Mouse (Mus musculus) granulocyte monocyte progenitor cell, adult 5-6 weeks (primary cell): ENCODE data around the gene Bicc1. TPM values are rescaled to one million over a fixed set of nuclear protein-coding genes. Genes with fewer than 3 reads are reported as not detected.

Source experiments
- ATAC-seq: replicated peaks from 2 replicates; pipeline ENCODE4 v1.8.0; 2016; ENCODE audit warnings: mild to moderate bottlenecking, moderate TSS enrichment, inconsistent platforms; ENCODE audit not compliant: poor library complexity, severe bottlenecking
- total RNA-seq, 2 experiments: library from RNA; stranded (forward) in 1 of 2; stranded (reverse) in 1 of 2; fragments of 200-712, 200-1000 nt in 1 of 2; fragments of >200 nt in 1 of 2; fragmentation: Nextera tagmentation in 1 of 2; gene quantifications; 2 replicates each; pipeline ENCODE4 v1.2.3; 2014 to 2017

Bicc1 gene
- total RNA-seq (2014; fragmentation: Nextera tagmentation) = not detected in 2 replicates
- total RNA-seq (2017) = not detected in 2 replicates

DNA sequence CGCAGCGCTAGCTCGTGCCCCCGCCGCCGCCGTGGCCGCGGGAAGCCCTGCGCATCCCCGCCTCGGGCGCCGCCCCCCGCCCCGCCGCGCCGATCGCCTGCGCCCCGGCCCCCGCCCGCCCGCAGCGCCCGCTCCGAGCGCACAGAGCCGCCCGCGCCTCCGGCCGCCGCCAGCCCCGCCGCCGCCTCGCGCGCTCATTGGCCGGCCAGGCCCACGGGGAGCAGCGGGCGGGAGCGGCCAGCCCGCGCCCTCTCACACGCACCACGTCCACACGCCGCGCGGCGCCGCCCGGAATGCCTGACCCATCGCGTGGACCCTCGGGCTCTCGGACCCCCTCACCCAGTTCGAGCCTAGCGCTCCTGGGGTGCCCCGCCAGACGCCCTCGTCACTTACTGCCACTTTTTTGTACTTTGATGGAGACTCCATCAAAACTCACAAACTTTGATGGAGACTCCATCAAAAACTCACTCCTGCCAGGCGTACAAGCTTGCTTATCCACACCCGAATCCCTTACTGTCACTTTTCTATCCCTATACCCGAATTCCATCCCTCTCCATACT is at the start of gene Bicc1:
Gene Bicc1 (minus strand): TSS at position 25 of the 560 bp plus-strand sequence.
- peak; percentile 46 for ATAC-seq

DNA sequence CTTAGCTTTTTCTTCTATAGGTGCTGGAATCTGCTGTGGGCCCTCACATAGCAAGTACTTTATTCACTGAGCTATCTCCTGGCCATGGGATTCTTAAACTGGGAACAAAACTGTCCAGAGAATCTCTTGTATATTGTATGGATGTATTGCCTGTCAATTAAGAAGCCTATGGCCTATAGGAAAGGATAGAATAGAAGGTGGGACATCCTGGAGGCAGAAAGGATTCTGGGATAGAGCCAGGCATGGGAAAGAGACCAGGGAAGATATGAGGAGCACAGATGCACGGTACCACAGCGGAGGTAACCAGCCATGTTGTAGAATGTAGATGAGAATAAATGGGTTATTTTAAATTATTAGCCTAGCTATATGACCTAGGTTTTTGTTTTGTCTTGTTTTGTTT is 42.0 kb upstream of the Bicc1 start:
- no peak for ATAC-seq

DNA sequence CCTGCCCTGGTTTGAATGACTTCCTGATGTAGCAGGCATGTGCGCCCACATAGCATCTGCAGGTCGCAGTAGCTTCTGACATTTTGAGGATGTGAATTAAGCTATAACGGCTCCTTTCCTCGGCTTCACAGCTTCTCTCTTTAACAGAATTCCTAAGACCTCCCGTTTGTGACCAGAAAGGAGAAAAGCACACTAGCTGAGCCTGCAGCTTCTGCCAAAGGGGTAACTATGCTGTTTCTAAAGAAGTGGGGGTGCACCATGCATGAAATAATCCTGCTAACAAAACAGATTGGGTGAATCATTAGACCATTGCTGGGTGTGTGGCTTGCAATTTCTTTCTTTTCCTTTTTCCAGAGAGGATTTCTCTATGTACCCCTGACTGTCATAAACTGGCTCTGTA is 41.5 kb upstream of the Bicc1 start:
- ATAC-seq = no peak

DNA sequence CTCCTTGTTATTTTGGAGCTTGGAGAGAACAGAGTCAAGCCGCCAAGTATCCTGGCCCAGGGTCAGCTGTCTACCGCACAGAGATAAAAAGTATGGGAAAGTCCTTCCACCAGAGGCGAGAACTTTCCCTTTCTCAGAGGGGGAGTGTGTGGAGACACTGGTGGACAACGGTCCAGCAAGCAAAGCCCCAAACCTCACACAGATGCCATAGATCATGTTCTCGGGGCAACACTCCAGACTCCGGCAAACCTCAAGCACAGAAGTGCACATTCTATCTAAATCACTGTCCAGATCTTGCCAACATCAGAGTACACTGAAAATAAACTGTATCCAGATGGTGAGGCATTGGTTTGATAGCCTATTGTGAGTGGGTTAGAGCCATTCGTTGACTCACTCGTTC is 39.2 kb upstream of the Bicc1 start:
- no peak for ATAC-seq

DNA sequence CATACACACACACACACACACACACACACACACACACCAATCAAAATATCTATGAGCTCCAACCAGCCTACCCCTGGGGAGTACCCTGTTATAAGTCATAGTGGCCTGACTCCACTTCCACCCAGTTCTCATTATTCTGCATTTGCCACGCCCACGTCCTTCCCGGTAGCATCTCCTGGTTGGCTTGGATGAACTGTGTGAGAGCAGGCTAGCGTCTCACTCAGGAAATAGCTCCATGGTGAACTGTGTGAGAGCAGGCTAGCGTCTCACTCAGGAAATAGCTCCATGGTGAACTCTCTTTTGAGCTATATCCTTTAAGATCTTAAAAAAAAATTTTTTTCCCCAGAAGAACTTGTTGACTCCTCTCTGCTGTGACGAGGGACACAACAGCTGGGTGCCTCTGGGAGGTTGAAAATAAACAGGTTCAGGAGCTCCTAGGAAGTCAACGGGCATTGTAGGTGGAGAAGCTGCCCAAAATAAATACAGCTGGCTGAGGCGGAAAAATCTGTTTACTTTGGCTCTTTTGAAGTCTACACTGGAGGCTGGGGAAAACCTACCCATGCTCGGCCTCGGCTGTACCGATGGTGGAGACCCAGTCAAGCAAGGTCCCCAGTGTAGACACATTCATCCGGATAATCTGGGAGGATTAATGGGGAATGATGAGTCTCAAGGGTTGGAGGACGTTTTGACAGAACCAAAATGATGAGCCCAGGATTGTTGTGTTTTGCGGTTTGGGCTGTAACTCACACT is 37.7 kb upstream of the Bicc1 start:
- ATAC-seq = no peak

DNA sequence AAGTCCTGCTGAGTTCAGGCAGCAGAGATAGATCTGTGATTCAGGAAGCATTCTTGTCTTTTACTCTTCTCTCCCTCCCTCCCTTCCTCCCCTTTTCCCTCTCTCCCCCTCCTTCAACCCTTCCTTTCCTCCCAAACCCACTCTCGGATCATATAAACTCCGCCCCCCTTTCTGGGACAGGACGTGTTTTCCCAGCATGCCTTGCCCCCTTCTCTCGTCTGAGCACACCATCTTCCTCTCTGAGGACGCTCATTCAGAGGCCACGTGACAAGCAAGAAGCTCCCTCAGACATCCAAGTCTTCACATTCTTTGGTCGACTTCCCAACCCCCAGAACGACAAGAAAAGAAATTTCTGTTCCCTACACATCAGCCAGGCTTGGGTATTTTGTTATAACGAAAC is 36.0 kb upstream of the Bicc1 start:
- no peak for ATAC-seq

DNA sequence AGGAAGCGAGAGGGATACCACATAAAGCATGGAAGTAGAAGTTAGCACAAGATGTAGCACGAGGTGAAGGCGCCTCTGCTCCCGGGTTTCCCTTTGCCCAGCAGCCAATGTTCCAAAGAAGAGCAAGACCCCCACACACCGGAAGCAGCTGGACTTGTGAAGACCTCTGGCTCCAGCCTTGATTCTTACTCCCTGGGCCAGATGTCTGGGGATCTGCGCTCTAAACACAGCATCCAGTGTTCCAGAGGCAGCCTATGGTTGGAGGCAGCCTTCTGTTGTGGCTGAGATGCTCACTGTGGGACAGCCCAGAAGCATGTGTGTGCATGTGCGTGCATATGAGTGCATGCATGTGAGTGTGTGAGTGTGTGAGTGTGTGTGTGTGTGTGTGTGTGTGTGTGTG is 35.2 kb upstream of the Bicc1 start:
- no peak for ATAC-seq

DNA sequence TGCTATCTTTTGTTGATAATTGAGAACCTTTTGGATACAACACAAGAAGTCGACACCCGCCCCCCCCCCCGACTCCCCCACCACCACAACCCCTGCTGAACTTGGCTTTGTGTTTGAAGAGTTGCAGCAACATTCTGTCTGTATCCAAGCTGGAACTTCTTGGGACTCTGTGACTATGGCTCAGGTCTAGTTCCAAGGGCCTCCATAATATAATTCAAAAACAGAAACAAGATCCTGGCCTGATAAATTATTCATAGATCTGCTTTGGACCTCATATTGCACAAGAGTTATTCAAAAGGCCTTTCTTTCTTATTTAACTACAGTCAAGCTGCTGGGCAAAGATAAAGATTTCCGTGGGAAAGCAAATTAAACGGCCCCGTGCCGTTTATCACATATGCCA is 33.8 kb upstream of the Bicc1 start:
- no peak for ATAC-seq

DNA sequence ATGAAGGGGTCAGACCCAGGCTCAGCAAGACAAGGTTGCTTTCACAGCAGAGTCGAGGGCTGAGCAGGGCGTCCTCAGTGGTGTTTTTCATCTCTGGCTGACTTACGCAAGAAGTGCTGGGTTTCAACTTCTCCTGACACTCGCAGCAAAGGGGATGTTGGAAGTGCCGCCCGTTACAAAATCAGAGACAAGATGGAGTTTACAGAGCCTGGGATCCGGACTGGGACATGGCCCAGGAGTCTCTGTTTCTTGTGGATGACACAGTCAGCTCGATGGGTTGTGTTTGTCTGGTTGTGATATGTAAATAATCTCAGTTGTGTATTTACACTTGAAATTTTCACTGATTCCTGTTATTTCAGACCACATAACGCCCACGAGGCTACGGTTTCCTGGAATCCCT is 33.4 kb upstream of the Bicc1 start:
- ATAC-seq = no peak

DNA sequence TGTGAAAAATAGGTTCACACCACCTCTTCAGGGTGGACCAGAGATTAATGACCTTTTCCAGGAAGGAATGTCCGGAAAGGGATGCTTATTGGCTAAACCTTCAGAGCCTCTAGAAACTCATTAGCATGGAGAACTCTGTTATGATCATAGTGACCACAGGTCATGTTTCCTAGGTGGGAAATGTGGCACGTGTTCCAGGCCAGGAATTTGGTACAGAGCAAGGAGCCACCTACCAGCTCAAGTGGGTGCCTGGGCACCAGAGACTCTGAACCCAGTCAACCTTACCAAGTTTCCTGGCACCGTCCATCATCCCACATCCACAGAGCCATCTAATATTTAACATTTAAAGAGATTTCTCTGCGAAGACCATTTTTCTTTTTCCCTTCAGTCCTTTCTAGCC is 29.2 kb upstream of the Bicc1 start:
- no peak for ATAC-seq

DNA sequence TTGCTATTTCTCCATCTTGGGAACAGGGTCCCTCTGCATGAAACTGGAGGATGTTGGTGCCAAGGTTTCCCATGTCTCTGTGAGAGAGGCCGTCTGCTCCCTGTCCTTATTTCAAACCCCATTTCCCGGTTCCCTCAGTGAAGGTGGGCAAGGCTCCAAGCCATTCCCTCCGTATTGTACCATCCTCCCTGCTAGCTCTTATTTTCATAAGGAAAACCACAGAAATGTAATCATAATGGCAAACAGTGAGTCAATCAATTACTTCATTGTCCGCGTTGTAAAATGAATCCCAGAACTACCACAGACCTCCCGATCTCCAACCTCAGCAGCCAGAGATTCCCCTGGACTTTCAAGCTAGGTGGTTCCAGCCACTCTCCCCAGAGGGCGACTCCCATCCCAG is 25.6 kb upstream of the Bicc1 start:
- ATAC-seq = no peak

DNA sequence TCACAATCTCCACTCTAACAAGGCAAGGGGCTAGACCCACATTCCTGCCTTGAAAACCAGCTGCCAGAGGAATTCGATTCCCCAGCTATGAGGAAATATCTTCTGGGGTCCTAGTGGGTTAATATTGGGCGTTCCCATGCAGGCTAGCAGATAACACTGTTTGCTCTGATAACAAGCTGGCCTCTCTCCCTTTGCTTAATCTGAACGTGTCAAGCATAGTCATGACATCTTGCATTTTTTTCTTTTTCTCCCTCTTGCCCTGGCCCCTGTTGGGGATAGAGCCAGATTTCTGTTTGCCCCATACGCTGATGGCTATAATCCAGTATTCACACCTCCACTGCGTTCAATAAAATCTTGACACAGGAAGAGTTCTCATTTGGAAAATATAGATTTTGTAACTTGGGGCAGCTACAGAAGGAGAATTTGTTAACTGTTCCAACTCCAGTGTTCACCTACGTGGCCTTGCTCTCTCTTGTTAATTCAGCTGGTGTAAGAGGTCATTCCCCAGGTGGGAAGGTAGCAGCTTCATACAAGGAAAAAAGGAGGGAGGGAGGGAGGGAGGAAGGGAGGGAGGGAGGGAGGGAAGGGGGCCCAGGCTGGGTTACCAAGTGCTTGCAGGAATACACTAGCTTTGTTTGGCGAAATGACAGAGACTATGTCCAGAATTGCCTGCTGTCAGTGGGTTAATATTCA is 24.0 kb upstream of the Bicc1 start:
- no peak for ATAC-seq

DNA sequence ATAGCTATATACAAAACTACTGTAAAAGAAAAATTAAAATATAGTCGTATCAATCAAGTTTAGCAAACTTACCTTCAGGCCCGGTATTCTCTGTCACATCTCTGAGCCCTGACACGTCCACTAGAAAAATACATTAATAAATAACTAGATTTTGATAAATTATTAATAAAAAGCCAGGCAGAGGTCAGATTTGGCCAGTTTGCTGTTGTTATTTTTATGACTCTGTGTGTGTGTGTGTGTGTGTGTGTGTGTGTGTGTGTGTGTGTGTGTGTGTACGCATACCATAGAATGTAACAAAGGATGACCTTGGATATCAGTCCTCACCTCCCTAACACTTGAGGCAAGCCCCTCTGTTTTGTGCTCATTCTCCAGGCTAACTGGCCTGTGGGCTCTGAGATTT is 22.4 kb upstream of the Bicc1 start:
- ATAC-seq = no peak

DNA sequence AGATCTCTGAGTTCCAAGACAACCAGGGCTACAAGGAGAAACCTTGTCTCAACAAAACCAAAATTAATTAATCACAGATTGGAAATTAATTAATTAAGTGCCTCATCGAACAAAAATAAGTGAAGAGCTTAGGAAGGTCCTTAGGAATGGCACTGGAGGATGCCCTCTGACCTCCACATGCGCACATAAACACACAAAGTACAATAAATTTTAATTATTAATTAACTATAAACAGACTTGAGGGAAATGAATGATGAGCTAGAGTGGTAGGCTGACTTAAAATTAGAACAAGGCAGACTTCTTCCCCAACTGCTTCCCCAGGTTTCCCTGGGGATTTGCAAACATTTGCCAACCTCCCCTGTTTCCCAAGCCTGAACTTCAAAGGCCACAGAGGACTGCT is 21.6 kb upstream of the Bicc1 start:
- no peak for ATAC-seq

DNA sequence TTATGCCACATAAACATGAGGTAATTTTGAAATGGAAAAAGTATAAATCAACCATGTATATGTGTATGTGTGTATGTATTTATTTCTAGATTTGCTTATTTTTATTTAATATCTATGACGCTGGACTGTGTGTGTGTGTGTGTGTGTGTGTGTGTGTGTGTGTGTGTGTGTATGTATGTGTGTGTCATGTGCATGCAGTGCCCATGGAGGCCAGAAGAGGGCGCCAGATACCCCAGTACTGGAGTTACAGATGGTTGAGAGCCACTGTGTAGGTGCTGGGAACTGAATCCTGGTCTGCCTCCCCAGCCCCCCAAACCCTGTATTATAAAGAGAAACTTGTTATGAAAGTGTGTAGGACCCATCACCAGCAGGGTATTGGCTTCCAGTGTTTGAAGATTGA is 20.6 kb upstream of the Bicc1 start:
- ATAC-seq = no peak

DNA sequence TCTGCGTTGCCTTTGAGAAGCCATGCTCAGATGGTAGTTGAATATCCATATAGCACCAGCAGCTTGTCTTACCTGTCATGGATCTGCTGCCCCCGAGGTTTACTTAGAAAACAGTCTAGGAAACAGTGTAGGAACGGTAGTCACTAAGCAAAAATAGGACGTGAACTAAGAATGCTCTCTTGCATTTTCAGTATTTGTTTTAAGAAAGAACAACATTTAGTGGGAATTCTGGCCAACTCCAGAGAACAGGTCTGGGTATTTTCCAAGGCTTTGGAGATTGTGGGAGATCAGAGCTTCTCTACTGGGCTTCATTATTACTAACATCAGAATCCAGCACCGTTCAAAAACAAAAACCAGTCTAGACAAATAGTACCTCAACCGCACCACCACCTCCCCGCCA is 17.7 kb upstream of the Bicc1 start:
- ATAC-seq = no peak

DNA sequence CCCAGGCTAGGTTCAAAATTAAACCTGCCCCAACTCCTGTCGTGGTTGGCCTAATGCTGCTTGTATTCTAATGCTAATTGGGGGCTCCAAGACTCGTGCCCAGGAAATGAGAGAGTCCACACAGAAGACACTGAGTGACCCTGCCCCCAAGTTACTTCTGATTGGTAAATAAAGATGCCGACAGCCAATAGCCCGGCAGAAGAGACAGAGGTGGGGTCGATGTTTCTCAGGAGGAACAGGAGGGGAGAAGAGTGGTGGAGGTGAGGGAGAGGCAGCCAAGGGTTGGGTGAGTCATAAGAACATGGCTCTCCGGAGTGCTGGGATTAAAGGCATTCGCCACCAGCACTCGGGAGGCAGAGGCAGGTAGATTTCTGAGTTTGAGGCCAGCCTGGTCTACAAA is 16.8 kb upstream of the Bicc1 start:
- ATAC-seq = no peak

DNA sequence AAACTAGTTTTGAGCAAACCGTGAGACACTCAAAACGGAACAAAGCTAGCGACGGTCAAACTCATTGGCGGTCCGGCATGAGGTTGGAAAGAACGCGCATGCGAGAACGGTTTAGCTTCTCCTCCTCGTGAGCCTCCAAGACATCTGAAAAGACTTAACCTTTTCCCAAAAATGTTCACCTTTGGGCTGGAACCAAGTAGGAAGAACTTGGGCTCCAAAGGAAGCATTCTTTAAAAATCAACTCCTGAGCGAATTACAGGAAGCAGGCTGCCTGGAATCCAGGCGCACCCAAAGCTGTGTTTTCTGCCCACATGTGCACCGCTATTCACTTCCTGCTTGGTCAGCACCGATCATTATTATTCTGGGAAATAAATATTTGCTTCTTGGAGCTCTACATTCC is 15.8 kb upstream of the Bicc1 start:
- no peak for ATAC-seq

DNA sequence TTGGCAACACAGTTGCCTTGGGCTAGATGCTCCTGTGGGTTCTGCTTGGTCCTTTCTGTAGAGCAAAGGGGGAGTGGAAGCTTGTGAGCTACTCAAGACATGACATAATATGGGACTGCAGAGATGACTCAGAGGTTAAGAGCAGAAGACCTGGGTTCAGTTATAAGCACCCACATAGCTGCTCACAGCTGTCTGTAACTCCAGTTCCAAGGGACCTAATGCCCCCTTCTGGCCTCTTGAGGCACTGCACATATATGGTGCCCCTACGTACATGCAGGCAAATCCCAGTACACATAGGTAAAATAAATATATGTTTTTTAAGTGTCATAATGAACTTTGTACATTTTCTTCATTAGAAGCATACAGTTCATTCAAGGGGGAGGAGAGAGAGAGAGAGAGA is 11.9 kb upstream of the Bicc1 start:
- no peak for ATAC-seq

DNA sequence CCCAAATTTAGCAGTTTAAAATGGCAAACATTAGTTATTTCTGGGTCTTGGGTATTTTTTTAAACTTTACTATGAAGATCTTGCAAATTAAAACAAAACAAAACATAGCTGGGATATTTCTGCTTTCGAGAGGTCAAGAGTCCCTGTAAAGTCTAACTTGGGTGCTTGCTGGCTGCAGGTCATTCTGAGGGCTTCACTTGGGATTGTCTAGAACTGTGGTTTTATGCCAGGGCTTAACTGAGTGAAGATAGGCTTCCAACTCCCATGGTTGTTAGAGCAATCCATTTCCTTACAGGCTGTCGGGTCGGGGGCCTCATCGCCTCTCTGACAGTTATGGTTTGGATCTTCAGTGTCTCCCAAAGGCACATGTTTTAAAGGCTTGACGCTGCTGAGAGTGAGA is 11.3 kb upstream of the Bicc1 start:
- no peak for ATAC-seq

DNA sequence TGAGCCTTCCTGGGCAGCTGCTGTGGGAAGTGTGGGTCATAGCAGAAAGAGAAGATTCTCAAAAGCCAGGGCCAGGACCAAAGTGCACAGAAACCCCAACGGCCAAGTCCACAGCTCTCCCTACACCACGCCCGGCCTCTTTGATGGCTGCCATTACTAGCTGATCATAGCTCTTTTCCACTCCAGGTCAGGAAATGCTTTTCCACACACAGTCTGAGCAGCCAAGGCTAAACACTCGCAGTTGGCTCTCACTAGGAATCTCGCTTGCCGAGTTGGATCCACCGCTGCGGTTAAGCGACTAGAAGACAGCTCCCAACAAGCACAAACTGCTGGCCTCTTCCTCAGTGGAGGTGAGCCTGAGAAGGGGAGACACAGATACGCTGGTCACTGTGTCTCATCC is 10.3 kb upstream of the Bicc1 start:
- no peak for ATAC-seq

DNA sequence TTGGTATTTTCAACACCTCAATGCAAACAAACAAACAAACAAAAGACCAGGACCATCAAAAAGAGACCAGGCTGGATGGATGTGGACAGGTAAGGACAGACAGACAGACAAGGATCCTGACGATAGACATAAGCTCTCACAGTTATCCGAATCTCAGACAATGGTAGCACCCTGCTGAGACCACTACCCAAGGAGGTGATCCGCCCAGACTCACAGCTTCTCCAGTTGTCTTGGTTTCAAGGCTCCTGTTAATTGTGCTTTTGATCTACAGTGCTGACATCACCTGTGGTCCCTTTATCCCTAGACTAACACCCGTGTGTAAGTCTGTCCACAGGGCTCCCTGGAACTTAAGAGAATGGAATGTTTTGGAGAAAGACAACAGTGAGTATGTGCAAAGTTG is 9.7 kb upstream of the Bicc1 start:
- ATAC-seq = no peak
